Mouse (Mus musculus) mouse trophoblast stem cell (cell line): ENCODE results near the gene Chpf2.

Experiments
- in situ Hi-C, 2 experiments: fragments of 300-500 bp; cut with MseI, MboI; formaldehyde crosslinking; loops; 2 replicates in 1 of 2; 3 replicates in 1 of 2; pipeline ENCODE4 v1.15.1; 2025

Chpf2 gene

DNA sequence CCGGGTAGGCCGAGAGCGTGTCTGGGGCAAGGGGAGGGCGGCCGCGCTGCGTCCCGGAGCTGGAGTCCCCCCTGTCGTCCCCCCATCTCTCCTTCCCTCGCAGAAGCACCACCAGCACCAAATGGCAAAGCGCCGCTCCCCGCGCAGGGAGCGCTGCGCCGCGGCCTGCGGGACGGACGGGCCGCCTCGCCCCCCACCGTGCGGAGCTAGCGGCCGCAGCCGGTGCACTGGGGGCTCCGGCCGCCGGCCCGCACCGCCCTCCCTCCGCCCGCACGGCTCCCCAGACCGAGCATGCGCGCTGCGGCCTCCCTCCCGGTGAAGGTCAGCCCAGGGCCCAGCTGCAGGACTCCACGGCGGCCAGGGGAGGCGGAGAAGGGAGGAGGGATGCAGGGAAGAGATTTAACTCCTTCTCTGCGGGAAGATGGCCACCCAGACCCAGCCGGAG is 18.1 kb downstream of the Chpf2 start:
- in situ Hi-C loops: no loop called here

DNA sequence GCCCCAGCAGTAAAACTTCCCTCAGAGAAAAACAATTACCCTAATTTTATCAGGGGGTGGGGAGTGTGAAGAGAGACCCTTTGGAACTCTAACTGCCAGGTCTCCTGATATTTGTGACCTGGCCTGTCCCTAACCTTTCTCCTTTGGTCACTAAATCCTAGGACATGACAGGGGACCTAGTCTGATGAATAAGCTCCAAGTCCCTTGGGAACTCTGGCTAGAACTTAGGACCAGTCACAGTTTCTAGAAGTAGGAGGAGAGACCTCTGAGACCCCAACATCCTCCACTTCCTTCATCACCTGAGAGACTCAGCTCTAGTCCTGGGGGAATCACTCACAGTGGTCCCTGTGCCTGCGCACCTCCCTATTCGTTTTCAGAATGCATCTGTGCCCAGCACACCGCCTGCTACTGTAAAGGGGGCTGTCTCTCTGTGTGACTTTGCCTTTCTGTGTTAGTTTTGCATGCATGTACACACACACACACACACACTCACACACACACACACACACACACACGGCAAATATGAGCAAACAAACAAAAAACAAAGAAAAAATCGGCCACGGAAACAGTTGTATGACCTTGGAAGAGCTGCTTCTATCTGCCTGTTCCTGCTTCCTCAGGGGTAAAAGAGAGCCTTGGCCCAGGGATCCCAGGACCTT is 18.9 kb downstream of the Chpf2 start:
- in situ Hi-C loops: no loop called here

DNA sequence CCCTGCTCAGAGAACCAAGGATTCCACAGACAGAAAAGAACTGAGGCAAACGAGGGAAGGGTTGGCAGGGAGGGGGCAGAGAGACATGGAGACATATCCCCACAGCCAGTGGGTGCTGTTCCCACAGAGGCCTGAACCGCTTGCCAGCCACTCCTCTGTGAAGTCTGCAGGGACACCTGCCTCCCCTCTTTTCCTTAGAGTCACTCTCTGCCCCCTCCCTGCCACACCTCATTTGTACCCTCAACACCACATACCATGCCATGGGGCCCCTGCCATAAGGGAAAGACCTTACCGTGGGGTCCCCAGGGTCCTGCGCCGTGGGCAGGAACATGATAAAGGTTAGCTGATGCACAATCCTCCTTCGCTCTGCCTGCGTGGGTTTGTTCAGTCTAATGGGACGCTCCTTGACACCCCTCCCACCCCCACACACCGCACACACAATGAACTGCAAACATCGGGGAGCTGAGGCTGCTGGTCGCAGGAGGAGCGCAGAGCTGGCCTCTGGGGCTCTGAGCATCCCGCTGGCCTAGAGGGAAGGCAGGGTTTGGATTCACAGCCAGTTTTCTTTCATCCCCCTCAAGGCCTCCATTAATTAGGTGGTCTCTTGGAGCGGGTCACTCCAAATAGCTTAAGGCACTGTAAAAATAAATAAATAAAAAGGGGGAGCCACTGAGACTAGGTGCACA is 19.6 kb downstream of the Chpf2 start:
- in situ Hi-C loops: no loop called here

DNA sequence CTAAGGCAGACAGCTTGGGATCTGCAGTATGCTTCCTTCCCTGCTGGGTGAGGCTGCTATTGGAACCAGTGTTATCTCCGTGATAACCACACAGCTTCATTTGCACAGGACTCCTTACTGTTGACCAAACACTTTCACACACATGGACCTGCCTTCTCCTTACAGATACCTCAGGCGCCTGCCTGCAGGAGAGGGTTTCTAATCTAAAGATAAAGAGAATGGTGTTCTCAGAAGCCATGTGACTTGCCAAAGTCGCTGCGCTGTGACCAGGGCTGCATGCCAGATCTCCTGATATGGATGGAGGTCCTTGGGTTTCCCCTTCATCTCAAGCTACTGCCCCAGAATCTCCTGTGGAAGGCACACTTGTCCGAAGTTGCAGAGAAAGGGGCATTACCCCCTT is 22.8 kb downstream of the Chpf2 start:
- in situ Hi-C loops: no loop called here

DNA sequence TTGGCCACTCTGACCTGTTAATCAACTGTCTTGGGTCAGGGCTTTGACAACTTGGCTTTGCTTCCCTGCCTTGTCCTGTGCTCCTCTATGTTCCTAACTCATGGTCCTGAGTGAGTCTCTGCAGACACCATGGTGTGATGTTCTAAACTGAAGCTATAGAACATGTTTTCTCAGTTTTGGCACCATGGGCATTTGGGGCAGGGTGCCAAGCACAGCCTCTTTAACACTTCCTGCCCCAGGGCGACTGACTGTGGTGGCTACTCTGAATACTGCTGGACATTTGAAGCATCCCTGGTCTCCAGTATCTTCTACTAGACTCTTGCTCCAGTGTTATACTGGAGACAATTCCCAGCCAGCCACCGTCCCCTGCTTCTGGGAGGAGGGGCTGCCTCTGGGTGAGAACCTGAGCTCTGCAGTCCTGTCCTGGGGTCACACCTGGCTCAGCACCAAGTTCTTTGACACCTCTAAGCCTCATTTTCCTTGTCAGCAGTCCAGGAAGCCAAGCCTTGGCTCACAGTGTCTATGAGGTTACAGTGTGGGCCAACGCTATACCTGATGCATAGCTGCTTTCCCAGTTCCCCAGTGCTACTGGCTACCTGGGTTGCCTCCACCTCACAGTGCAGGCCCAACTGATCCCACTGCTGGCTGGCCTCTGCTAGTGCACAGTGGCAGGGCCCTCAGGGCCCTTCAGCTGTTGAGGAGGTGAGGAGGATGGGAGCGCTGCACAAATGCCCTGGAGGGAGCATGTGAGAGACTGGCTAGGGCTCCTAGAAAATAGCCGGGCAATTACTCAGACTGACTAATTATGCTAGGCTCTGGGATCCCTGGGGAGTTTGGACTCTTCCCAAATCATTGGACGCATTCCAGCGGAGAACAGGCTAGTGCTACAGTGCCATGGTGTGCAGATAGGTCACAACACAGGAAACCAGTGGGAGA is 25.1 kb downstream of the Chpf2 start:
- in situ Hi-C loops: no loop called here

DNA sequence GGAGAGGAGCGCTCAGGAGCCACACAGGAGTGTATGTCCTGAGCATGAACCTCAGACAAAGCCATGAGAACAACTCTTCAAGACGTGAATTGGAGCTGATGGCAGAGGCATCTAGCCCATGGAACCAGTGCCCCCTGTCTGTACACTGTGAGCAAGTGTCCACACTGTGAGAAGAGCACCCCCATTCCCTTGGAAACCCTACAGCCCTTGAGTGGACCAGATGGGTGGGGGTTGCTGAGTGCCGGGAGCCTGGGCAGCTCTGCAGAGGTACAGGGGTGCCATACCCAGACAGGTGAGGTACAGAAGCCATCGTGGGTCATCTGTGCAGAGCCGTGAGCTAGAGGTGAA is 25.7 kb downstream of the Chpf2 start:
- in situ Hi-C loops: no loop called here

DNA sequence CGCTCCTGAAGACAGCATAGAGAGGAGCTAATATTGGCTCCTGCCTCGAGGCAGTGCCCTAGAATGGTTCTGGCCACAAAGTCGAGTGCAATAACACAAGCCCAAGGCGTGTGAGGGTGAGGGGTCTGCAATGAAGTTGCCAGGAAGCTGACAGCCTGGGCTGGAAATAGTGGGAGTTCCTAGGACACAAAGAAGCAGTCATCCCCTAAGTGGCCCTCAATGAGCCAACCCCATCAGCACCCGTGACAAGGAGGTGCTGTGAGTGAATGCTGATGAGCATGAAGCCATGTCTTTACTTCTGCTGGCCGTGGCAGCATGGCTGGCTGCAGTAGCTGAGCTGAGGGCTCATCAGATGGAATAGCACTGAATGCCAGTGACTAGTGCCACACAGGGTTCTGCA is 28.6 kb downstream of the Chpf2 start:
- in situ Hi-C loops: no loop called here

DNA sequence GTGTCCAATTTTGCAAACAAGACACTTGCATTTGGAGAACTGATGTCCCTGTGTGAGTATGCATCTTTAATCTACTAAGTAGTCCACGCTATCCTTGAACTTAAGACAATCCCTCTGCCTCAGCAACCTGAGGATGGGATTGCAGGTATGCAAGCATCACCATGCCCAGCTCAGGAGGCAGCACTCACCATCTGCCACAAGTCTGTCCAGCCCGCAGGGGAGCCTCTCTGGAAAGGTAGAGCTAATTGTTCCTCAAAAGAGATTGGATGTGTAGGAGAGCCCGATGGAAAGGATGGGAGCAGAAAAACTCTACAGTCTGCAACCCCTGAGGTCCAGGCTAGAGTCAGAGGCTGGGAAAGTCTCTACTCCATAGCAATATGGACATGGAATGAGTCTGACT is 32.4 kb downstream of the Chpf2 start:
- in situ Hi-C loops: no loop called here

DNA sequence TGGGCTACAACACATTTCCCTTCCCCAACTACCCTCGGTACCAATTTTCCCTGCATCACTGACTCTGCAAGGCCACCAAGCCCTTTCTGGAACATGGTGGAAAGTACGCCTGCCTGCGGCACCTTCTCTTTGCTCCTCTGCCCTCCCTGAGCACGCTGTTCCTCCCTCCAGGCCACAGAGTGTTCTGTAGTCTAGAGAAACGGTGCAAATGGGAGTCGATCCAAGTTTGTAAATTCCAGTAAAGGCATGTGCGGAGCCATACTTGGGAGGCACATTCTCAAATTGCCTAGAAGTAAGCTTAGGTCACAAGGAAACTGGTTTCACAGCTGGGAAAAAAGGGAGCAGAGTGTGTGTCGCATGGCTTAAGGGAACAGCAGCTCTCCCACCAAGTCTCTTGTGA is 33.6 kb downstream of the Chpf2 start:
- in situ Hi-C loops: no loop called here

DNA sequence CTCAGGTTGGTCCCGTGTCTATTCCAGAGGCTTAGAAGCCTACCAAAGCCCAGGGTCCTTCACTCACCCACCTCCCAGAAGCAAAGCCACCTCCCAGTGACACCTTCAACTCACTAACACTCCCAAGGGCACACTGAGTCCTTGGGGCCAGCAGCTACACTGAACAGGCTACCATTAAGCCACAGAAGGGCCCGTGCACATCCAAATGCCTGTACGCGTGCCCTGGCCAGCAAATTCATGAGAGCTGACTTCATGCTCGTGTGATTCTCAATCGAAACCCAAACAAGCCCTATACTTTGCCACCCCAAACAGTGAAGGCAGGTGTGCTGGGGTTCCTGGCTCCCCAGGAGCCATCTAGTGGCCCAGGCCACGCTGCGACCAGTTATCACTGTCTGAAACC is 34.1 kb downstream of the Chpf2 start:
- in situ Hi-C loops: no loop called here

DNA sequence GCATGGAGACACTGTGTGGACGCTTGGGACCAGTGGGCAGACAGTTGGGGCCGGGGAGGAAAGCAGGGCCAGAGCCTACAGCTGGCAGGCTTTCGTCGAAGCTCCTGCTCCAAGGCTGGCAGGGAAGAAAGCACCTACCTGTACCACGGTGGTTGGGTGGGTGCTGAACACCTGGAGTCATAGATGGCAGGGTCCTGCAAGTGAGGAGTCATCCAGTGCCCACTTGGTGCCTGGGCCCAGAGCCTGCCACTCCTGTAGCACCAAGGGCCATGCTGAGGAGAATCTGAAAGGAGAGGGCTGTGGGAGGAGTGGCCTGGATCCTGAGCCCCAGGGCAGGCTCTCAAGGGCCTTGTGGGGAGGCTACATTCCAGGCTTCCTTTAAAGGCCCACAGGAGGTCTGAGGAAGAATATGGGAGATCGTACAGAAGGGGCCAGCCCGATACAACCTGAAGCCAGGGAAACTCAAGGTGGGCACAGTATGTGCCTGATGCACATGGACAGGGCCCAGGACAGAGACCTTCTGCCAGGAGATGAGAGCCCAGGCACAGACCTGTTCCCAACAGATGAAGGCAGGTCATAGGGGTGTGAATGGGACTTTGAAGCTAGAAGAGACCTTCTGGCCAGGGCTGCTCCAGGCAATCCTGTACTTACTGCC is 36.0 kb downstream of the Chpf2 start:
- in situ Hi-C loops: no loop called here

DNA sequence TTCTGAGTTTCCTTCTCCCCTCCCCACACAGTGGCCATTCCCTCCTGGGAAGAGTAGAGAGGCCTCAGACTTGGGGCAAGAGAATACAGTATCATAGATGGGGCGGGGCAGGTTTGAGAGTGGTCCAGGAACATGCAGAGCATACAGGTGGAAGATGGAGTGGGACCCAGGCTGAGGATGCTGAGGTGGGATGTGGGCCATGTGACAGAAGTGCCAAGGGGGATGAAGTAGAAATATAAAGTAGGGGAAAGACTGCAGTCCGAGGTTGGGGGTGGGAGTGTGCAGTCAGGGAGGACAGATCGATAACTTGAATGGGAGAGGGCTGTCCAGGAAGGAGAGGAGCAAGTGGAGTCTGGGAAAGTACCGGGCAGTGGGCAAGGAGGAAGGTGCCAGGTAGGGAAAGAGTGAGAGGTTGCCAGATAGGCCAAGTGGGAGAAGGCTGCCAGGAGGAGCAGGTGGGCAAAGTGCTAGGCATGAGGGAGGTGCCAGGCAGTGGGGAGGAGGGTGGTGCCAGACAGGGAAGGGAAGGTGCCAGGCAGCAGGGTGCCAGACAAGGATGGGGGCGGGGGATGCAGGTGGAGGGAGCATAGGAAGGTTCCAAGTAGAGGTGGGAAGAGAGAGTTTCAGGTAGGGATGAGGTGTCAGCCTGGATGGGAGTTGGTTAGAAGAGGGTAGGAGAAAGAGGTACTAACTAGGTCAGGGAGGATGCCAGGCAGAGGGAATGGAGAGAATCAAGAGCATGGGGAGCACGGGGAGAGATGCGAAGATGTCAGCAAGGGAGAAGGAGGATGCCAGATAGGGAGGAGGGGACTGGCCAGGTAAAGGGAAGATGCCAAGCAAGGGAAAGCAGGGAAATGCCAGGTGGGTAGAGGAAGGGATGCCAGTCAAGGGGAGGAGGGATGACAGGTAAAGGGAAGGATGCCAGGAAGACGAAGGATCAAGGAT is 36.8 kb downstream of the Chpf2 start:
- in situ Hi-C loops: no loop called here

DNA sequence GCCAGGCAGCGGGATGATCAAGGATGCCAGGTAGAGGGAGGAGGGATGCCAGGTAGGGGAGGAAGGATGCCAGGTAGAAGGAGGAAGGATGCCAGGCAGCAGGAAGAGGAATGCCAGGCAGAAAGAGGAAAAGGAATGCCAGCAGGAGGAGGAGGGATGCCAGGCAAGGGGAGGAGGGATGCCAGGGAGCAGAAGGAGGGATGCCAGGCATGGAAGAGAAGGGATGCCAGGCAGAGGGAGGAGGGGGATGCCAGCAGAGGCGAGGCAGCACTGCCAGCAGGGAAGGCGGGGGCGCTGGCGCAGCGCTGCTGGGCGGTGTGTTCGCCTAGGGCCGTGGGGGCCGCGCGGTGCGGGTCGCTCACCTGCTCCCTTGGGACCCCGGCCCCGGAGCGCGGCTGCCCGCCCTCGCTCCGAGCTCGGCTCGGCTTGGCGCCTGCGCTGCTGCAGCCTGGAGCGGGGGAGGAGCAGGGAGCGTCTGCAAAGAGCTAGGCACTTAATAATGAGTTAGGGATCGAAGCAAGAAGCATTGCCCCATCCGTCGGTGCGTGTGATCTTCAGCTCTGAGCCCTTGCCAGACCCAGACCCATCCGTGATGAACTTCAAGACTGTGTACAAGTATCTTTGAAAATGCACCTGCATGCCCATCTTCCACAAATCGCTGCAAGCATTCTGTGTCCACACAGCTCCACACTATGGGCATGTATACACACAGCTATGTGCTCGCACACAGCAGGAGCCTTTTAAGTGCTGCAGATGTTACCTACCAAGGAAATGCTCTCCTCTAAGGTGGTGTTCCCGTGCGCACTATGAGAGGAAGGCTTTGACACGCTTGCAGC is 37.7 kb downstream of the Chpf2 start, which contains the start of gene Smarcd3:
Gene Smarcd3 (minus strand): TSS at position 426 of the 836 bp plus-strand sequence.
- in situ Hi-C loops: no loop called here

DNA sequence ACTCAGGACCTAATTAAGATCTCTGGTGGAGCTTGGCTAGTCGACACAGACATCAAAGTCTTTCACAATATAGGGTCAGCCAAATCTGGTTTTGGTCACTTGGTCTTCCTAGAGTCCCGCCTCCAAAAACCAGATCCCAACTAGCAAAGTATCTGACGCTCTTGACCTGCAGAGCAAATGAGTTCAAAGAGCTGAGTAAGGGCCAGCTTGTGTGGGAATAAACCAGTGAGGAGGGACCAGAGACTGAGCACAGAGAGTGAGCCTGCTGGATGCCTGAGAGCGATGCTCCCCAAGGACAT is 38.2 kb downstream of the Chpf2 start:
- in situ Hi-C loops: no loop called here

DNA sequence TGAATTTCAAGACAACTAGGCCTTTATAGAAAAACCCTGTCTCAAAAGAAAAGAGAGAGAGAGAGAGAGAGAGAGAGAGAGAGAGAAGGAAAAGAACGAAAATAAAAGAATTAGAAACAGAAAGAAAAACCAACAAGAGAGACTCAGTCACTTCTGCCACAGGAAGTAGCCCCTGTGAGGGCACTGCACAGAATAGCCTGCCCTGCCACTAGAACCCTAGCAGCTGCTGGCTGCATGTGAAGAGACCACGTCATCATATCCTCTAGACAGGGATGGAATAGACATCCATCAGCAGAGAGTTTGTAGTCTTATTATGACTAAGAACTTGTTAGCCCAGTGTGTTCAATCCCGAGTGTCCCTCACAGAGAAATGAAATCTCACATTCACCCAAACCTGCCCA is 43.2 kb downstream of the Chpf2 start:
- in situ Hi-C loops: no loop called here

DNA sequence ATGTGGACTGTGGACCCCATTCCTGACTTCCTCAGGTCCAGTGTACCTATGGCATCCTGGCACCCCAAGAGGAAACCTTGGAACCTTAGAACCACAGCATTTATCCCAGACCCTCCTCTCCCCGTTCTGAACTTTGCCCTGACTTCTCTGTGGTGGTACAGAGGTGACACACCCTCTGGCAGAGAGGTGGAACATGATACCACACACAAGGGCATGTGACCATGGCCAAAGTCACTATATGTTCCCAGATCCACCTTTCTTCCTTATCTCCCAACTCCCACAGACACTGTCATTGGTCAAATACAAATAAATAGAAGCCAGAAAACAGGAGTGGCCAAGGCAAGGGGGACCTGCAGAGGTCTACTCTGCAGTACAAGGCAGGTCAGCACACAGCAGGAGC is 48.6 kb downstream of the Chpf2 start:
- in situ Hi-C loops: no loop called here

DNA sequence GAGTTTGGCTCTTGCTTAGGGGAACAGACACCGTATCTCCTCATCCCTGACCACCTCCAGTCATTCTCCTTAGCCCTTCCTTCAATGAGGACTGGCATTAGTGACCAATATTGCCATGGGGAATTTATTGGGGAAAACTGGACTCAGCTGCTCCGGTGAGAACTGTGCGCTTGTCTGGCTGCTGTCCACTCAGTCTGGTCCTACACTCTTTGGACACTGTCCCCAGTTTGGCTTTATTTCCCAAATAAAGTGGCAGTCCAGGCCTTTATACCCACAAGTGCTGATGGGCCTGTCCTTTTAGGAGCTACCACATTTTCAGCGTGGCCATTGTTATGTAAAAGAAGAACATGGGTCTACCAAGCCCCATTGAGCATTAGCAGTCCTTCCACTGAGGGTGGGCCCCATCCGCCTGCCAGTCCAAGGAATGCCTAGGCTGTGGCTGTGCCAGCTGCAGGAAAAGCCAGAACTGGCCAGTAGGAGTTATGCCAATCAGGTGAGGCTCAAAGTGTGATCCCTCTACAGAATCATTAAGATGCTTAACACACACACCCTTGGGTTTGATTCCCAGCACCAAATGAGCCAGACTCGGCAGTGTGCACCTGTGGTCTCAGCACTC is 49.1 kb downstream of the Chpf2 start:
- in situ Hi-C loops: no loop called here

DNA sequence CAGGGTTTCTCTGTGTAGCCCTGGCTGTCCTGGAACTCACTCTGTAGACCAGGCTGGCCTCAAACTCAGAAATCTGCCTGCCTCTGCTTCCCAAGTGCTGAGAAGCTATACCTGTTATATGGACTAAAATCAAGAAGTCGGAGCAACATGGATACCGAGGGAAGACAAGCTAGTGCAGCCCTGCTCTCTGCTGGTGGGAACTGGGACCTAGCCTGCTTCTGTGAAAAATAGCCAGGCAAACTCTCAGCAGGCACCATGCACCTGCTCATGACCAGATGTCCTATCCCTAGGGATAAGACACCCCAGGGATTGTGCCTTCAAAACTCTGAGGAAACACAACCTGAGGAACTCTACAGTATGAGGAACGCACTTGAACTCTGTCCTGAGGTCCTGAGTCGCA is 50.4 kb downstream of the Chpf2 start:
- in situ Hi-C loops: no loop called here

DNA sequence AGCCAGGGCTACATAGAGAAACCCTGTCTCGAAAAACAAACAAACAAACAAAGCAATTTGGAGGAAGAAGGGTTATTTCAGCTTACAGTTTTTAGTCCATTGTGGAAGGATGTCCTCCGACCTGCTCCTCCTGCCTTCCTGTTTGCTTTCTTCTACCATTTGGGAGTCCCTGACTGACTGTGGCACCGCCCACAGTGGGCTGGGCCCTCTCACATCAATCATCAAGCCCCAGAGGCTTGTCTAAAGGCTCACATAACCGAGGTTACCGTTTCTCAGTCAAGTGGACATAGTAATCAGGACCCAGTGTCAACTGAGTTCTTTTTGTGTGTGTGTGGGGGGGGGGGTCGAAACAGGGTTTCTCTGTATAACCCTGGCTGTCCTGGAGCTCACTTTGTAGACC is 51.6 kb downstream of the Chpf2 start:
- in situ Hi-C loops: no loop called here

DNA sequence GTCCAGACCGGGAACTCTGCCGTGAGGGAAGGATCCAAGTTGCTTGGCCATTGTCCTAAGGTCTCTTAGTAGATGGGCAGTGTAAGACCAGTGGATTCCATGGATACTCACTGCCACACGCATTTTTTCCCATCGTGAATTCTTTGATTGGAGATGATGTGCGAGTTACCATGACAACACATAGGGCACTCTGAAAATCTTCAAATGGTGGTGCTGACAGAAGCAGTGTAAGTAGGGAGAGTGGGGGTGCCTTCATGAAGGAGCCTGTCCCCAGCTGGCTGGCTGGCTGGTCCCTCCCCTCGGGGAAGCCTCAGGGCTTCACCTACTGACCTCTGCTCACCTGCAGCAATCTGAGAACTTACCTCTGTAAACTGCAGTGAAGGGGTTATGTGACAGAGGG is 52.5 kb downstream of the Chpf2 start:
- in situ Hi-C loops: no loop called here
